Comparison of ENCODE assay signal across 10 mouse cellular contexts in genomic region chr3:37979871-37980270, GRCm38 (mm10).
A peak's percentile ranks its signal among the peaks of the same experiment; 100 is the strongest.
DNase-seq lines count a peak whose midpoint lies in the region; ATAC-seq lines count a peak whose summit lies in the region.
"Had no signal": no experiment of that assay in that cellular context is flagged by ENCODE, and none has a peak within 500 bp of the region (broad histone marks: within the 10 kb centered on the region; RNA-seq: fewer than 3 reads in every experiment).

No protein-coding gene starts in this region.

- H3K4me1 ChIP-seq in heart, embryonic 11.5 days (ENCODE audit: control insufficient read depth, insufficient read depth, low read length) = 0 out of 2 replicates have a peak, but pooled peaks cover 5% of the 10 kb centered on the region

- H3K27ac ChIP-seq in heart, embryonic 11.5 days (ENCODE audit: low read depth, low read length) = no peak overlapping the region
- H3K27ac ChIP-seq: limb, embryonic 15.5 days; neural tube, embryonic 12.5 days had no signal

- H3K36me3 ChIP-seq in heart, embryonic 11.5 days (ENCODE audit: control insufficient read depth, insufficient read depth, low read length) = no peaks in the 10 kb centered on the region
- H3K36me3 ChIP-seq: limb, embryonic 15.5 days; neural tube, embryonic 12.5 days had no signal

- no peaks in the 10 kb centered on the region for H3K27me3 ChIP-seq in heart, embryonic 11.5 days (ENCODE audit: control insufficient read depth, insufficient read depth, low read length)
- H3K27me3 ChIP-seq: limb, embryonic 15.5 days; neural tube, embryonic 12.5 days had no signal

- no peak overlapping the region for H3K4me2 ChIP-seq in heart, embryonic 11.5 days
- H3K4me2 ChIP-seq: limb, embryonic 15.5 days; neural tube, embryonic 12.5 days had no signal

- no peak overlapping the region for H3K9ac ChIP-seq in heart, embryonic 11.5 days (ENCODE audit: low read depth, low read length)
- H3K9ac ChIP-seq: limb, embryonic 15.5 days; neural tube, embryonic 12.5 days had no signal

- no peaks in the 10 kb centered on the region for H3K9me3 ChIP-seq in heart, embryonic 11.5 days (replicated peaks; ENCODE audit: control insufficient read depth, low read length)
- H3K9me3 ChIP-seq: limb, embryonic 15.5 days; neural tube, embryonic 12.5 days had no signal

- peak; percentile 35 for DNase-seq in heart, postnatal 4 days
- peak; percentile 23 for DNase-seq in right cerebral cortex, postnatal 14 days
- DNase-seq in right cerebral cortex, adult 18-20 months = no peak
- peak; percentile 47 for DNase-seq in c-Kit-positive CD71-positive TER-119-negative erythroid progenitor cells, embryonic 14.5 days (ENCODE audit: low read depth)
- DNase-seq in thymus, postnatal 10 days (ENCODE audit: low spot score in 2 of 2) = peak; percentile 17 to 64
- DNase-seq in urinary bladder, postnatal 25 days (ENCODE audit: low spot score) = no peak
- no peak for DNase-seq in right cerebral cortex, adult 2 months (ENCODE audit: low spot score in 2 of 2)

- 47% methylated on average over 5 of the region's 5 CpGs for WGBS in heart, embryonic 11.5 days (ENCODE audit: insufficient replicate concordance)

- H3K4me3 ChIP-seq in heart, embryonic 11.5 days (ENCODE audit: low read depth, low read length) = no peak overlapping the region
- H3K4me3 ChIP-seq: limb, embryonic 15.5 days; neural tube, embryonic 12.5 days had no signal

- ATAC-seq in heart, embryonic 11.5 days (replicated peaks; ENCODE audit: insufficient number of reproducible peaks, low FRiP score, low TSS enrichment) = no peak

Comparison
In these comparisons a context has a peak if more than half of its experiments do, and no peak if none do; other contexts are left out.
1. DNase-seq: peak in heart, postnatal 4 days (single experiment), right cerebral cortex, postnatal 14 days (single experiment), c-Kit-positive CD71-positive TER-119-negative erythroid progenitor cells, embryonic 14.5 days (single experiment) and thymus, postnatal 10 days (2 of 2); none in right cerebral cortex, adult 18-20 months (single experiment), urinary bladder, postnatal 25 days (single experiment) and right cerebral cortex, adult 2 months (0 of 2).